Mouse (Mus musculus): ENCODE data around the gene Xlr3c.
"Not testable (repeated sequence)": the region's sequence is repeated elsewhere in the genome, so short reads cannot be mapped to it uniquely, and the experiment has no call there.

Xlr3c gene

DNA sequence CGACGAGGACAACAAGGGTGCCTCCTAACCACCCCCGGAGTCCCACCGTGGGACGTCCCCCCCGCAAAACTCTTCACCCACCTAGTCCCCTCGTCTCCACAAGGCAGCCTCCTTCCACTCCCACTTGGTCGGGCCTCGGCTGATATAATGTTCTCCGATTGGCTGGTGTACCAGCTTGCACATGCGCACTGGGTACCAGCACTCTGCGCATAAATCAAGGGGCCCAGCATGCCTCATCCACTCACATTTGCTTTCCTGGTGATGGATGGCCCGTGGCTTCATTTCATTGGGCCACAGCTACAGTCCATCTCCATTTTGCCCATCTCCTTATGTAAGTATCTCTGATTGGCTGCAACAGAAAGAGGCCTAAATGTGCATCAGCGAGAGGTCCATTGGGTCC, at the start of gene Xlr3c:
TSS of gene Xlr3c (minus strand) at position 121 of the 400 bp plus-strand sequence.
- DNase-seq (ENCODE audit: low spot score in 2 of 2), result not testable (repeated sequence)

GRCm38 (mm10) chrX:73312522-73312921, 47.3 kb upstream of the Xlr3c start:
- DNase-seq (ENCODE audit: low spot score in 2 of 2), result peak; percentile 44 to 47

DNA sequence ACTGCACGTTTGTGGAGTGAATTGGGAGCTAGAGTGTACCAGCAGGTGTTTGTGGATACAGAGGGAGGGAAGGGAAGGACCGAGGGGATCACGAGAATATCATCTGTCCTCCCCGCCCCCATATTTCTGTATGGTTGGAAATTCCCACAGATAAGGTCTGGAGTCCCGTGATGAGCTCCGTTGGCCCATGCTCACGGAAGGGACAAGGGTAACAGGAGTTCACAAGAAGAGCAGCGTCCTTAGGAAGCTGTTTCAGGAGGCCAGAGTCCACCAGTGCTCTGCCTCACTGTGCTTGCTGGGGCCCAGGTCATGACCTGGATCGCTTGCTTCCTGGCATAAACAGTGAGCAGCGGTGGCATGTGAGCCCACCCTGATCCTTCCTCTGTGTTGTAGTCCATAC, 30.6 kb upstream of the Xlr3c start:
- DNase-seq (ENCODE audit: low spot score in 2 of 2), result not testable (repeated sequence)

DNA sequence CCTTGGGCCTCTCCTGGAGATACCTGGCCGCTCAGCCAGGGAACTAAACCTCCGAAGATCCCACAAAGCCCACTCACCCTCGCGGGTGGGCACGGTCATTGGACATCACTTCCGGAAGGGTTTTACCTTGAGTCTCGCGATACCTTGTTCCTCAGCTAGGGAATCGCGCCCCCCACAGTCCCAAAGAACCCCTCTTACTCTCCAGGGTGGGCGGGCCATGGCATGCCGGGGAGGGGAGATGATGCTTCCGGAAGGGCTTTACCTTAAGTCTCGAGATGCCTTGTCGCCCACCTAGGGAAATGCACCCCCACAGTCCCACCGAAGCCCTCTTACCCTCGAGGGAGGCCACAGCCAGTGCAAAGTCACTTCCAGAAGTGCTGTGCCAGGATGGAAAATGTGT, 27.7 kb upstream of the Xlr3c start, which contains the start of the genes Xlr5a and Xlr5c:
TSS of gene Xlr5a (minus strand) at position 101 of the 400 bp plus-strand sequence.
TSS of gene Xlr5c (minus strand) at position 101 of the 400 bp plus-strand sequence.
- DNase-seq (ENCODE audit: low spot score in 2 of 2), result not testable (repeated sequence)

DNA sequence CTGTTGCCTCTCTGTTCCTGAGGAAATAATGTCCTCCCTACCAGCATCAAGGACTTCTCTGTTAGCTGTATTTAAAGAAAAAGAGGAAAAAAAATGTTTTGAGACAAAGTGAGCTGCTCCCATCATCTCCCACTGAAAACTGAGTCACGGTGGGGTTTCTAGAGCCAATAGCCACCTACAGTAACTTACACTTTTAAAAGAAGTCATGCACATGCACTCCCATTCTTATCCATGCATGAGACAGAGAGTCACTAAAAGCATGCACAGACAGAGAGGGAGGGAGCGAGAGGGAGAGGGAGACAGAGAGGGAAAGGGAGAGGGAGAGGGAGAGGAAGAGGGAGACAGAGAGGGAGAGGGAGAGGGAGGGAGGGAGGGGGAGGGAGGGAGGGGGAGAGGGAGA, 2.8 kb downstream of the Xlr3c start:
- DNase-seq (ENCODE audit: low spot score in 2 of 2), result not testable (repeated sequence)

DNA sequence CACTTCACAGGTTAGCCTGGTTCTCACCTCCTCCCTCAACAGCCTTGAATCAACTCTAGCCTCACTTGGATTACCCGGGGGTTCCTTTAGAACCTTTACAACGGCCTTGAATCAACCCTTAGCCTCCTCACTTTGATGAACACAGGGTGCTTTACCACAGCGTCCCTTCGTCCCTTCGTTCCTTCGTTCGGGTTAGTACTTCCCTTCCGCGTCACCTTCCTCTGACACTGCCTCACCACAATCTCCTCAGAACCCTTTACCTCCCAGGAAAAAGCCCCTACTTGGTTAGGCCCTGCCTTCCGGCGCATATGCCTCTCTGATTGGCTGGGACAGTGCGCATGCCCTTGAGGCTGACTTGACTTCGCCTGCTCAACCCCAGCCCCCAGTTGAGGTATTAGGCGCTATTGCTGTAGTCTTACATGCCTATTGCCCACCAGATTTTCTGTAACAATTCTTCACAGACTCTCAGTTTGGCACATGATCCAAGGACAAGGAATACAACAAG, 22.3 kb downstream of the Xlr3c start, which contains the start of gene Xlr4c:
TSS of gene Xlr4c (minus strand) at position 310 of the 505 bp plus-strand sequence.
- not testable (repeated sequence) for DNase-seq (ENCODE audit: low spot score in 2 of 2)

DNA sequence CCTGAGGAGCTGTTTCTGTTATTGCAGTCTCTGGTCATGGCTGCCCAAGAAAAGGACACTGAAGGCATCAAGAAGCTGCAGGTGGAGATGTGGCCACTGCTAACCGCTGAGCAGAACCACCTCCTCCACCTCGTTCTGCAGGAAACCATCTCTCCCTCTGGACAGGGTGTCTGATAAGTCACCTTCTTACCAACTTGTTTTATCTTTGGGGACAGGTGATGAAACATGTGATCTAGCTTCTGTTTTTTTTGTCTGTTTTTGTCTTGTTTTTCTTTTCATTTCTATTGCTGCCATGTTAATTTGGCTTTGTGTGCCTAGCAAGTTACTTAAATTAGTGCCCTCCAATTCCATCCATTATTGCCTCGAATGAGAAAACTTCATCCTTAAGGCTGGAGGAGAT, 35.9 kb downstream of the Xlr3c start:
- DNase-seq (ENCODE audit: low spot score in 2 of 2), result no peak

DNA sequence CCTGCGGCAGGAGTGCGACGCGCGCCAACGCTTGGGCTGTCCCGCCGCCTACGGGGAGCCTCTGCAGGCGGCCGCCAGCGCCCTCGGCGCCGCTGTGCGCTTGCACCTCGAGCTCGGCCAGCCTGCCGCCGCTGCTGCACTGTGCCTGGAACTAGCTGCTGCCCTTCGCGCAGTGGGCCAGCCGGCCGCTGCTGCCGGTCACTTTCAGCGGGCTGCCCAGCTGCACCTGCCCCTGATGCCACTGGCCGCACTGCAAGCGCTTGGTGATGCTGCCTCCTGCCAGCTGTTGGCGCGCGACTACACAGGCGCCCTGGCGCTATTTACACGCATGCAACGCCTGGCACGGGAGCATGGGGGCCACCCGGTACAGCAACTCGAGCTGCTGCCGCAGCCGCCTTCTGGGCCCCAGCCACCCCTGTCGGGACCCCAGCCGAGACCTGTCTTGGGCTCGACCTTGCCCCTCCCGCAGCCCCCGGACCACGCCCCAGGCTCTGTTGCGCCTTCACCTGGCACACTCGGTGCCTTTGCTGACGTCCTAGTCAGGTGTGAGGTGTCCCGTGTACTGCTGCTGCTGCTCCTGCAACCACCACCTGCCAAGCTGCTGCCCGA, 36.5 kb downstream of the Xlr3c start:
- DNase-seq (ENCODE audit: low spot score in 2 of 2), result peak; percentile 26 to 30

DNA sequence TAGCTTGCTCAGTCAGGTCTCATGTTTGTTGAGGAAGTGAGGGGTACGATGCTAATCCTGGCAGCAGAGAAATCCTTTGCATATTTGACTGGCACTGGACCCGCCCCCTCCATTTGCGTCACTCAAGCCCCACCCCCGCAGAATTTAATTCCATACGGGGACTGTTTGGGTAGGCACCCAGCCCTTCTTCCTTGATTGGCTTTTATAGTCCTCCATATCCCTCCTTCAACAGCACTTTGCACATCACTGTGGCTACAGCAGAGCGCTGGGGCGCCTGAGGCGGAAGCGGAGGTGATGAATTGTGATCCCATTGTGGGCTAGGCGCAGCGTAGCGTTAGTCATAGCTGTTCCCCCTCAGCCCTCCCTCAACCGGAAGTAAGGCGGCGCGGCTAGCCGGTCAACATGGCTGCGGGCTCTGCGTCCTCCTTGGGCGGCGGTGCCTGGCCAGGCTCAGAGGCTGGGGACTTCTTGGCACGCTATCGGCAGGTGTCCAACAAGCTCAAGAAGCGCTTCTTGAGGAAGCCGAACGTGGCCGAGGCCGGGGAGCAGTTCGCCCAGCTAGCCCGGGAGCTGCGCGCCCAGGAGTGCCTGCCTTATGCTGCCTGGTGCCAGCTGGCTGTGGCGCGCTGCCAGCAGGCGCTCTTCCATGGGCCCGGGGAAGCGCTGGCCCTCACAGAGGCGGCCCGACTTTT, 37.1 kb downstream of the Xlr3c start, which contains the start of gene F8a:
TSS of gene F8a (plus strand) at position 378 of the 692 bp plus-strand sequence.
- peak; percentile 68 to 78 for DNase-seq (ENCODE audit: low spot score in 2 of 2)

DNA sequence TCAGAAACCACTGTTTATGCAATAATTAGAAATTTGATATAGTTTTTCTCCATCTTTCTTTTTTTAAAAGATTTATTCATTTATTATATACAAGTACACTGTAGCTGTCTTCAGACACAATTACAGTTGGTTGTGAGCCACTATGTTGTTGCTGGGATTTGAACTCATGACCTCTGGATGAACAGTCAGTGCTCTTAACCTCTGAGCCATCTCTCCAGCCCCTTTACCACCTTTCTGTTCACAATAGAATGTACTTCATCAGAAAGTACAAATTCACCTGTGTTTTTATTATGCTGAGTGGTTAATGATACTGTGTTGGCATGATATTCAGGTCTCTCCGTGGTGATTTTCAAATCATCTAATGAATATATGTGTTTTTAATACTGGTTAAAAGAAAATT, 39.8 kb downstream of the Xlr3c start:
- DNase-seq (ENCODE audit: low spot score in 2 of 2), result no peak

DNA sequence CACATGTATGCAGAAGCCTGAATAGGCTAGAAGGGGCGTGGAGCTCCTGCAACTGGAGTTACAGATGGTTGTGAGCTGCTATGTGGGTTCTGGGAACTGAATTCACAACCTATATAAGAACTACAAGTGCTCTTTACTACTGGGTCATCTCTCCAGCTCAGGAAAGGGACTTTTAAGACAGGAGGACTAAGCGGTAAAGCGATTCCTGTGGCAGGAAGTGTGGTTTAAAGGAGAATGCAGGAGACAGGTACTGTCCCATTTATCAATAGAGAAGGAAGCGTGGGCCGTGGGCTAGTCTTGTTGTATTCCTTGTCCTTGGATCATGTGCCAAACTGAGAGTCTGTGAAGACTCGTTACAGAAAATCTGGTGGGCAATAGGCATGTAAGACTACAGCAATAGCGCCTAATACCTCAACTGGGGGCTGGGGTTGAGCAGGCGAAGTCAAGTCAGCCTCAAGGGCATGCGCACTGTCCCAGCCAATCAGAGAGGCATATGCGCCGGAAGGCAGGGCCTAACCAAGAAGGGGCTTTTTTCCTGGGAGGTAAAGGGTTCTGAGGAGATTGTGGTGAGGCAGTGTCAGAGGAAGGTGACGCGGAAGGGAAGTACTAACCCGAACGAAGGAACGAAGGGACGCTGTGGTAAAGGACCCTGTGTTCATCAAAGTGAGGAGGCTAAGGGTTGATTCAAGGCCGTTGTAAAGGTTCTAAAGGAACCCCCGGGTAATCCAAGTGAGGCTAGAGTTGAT, 51.2 kb downstream of the Xlr3c start, which contains the start of gene Xlr4b:
TSS of gene Xlr4b (plus strand) at position 515 of the 746 bp plus-strand sequence.
- not testable (repeated sequence) for DNase-seq (ENCODE audit: low spot score in 2 of 2)
